Mouse (Mus musculus) ES-E14 (cell line): ENCODE data around the gene Zc2hc1b. TPM values are rescaled to one million over a fixed set of nuclear protein-coding genes. Genes with fewer than 3 reads are reported as not detected.
A peak's percentile ranks its signal among the peaks of the same experiment; 100 is the strongest.
"Not testable (repeated sequence)": the region's sequence is repeated elsewhere in the genome, so short reads cannot be mapped to it uniquely, and the experiment has no call there.

ENCODE experiments used
- DNase-seq: peaks from one replicate; pipeline ENCODE4 v3.0.0-alpha.2; 2013; ENCODE audit warnings: low read depth, low spot score
- H3K27ac ChIP-seq: 2 replicates; pipeline ENCODE4 v1.5.1; 2012; ENCODE audit warnings: low read depth, mild to moderate bottlenecking, low read length, moderate library complexity, mixed read lengths; ENCODE audit not compliant: poor library complexity, insufficient read depth, severe bottlenecking
- H3K36me3 ChIP-seq: 2 replicates; pipeline ENCODE4 v1.6.1; 2012; ENCODE audit warnings: mild to moderate bottlenecking, low read length, moderate library complexity, mixed read lengths; ENCODE audit not compliant: control insufficient read depth, poor library complexity, insufficient read depth, severe bottlenecking
- H3K4me1 ChIP-seq, 2 experiments: fragments of 150-350 bp in 1 of 2; sonication (generic) in 1 of 2; 2 replicates each; pipeline ENCODE4 v1.6.1; 2012; ENCODE audit warnings: low read length in 2 of 2, mild to moderate bottlenecking in 1 of 2, mixed read lengths in 1 of 2; ENCODE audit not compliant: control insufficient read depth in 2 of 2, insufficient read depth in 2 of 2, poor library complexity in 1 of 2
- H3K4me3 ChIP-seq, 2 experiments: fragments of 150-350 bp in 1 of 2; sonication (generic) in 1 of 2; 2 replicates each; pipeline ENCODE4 v1.5.1; 2012; ENCODE audit warnings: low read length in 2 of 2, low read depth in 1 of 2, mild to moderate bottlenecking in 1 of 2, mixed read lengths in 1 of 2; ENCODE audit not compliant: insufficient read depth in 1 of 2, poor library complexity in 1 of 2, severe bottlenecking in 1 of 2
- H3K9ac ChIP-seq: 2 replicates; pipeline ENCODE4 v1.6.1; 2012; ENCODE audit warnings: low read depth, mild to moderate bottlenecking, low read length, mixed read lengths; ENCODE audit not compliant: poor library complexity, insufficient read depth, severe bottlenecking
- H3K9me3 ChIP-seq: fragments of 150-350 bp; sonication (generic); 2 replicates; pipeline ENCODE4 v1.6.1; 2012; ENCODE audit warnings: low read depth, mild to moderate bottlenecking, low read length; ENCODE audit not compliant: control insufficient read depth, insufficient read depth
- CHD2 ChIP-seq: IDR thresholded peaks from 2 replicates; pipeline ENCODE4 v1.6.1; 2014; ENCODE audit warnings: mild to moderate bottlenecking, low read depth, low read length, inconsistent platforms
- HCFC1 ChIP-seq: IDR thresholded peaks from 2 replicates; pipeline ENCODE4 v1.6.1; 2012; ENCODE audit warnings: low read length, inconsistent platforms, borderline replicate concordance; ENCODE audit not compliant: insufficient read depth
- MAFK ChIP-seq: IDR thresholded peaks from 2 replicates; pipeline ENCODE4 v1.6.1; 2014; ENCODE audit warnings: mild to moderate bottlenecking, low read depth, low read length, inconsistent platforms; ENCODE audit not compliant: insufficient read depth
- ZC3H11A ChIP-seq: IDR thresholded peaks from 2 replicates; pipeline ENCODE4 v1.6.1; 2012; ENCODE audit warnings: low read depth, mild to moderate bottlenecking, inconsistent platforms, low read length, borderline replicate concordance
- ZNF384 ChIP-seq: IDR thresholded peaks from 2 replicates; pipeline ENCODE4 v1.6.1; 2012; ENCODE audit warnings: low read depth, low read length, inconsistent platforms
- in situ Hi-C, 2 experiments: fragments of 600-800 bp; cut with MboI; formaldehyde crosslinking; loops; one replicate each; pipeline ENCODE4 v1.15.1; 2025; ENCODE audit warnings: low sequenced_read_pairs in 2 of 2, inconsistent platforms in 1 of 2; ENCODE audit not compliant: unreplicated experiment in 2 of 2
- total RNA-seq: library from RNA; depleted of rRNA; stranded (reverse); fragments of 300-350 nt; gene quantifications from 2 replicates; pipeline ENCODE4 v1.2.3, GENCODE M21; 2012

Zc2hc1b gene
- total RNA-seq, 1 experiment: not detected

GRCm38 (mm10) chr10:13201741-13202293 lies 24.0 kb upstream of the Zc2hc1b start:
- Histone ChIP-seq H3K36me3 (no peaks in the 10 kb centered on the region), H3K9me3 (no peaks in the 10 kb centered on the region), H3K4me1 (no peaks in the 10 kb centered on the region), H3K9ac (no peak overlapping the region), H3K27ac (no peak overlapping the region), H3K4me3 (no peak overlapping the region)
- in situ Hi-C loops: no loop called here
- TF ChIP-seq MAFK (no peak), ZC3H11A (no peak), HCFC1 (no peak), CHD2 (no peak), ZNF384 (no peak)
- DNase-seq: no peak

- no peaks in the 10 kb centered on the region for H3K9me3 ChIP-seq
- H3K36me3 ChIP-seq: no peaks in the 10 kb centered on the region
- H3K4me3 ChIP-seq: no peak overlapping the region
- no peak overlapping the region for H3K9ac ChIP-seq
- H3K27ac ChIP-seq: no peak overlapping the region
- in situ Hi-C loops: no loop called here
- TF ChIP-seq MAFK (no peak), HCFC1 (no peak), ZC3H11A (no peak), ZNF384 (no peak)
- no peaks in the 10 kb centered on the region for H3K4me1 ChIP-seq
- DNase-seq: no peak
These were observed 23.0 kb upstream of the Zc2hc1b start for GRCm38 (mm10) chr10:13200862-13201261.

- Histone ChIP-seq H3K4me1 (no peaks in the 10 kb centered on the region), H3K36me3 (no peaks in the 10 kb centered on the region), H3K4me3 (no peak overlapping the region), H3K9ac (no peak overlapping the region), H3K27ac (no peak overlapping the region), H3K9me3 (no peaks in the 10 kb centered on the region)
- TF ChIP-seq ZC3H11A (no peak), MAFK (no peak), CHD2 (no peak), HCFC1 (no peak), ZNF384 (no peak)
- no peak for DNase-seq
- in situ Hi-C loops: no loop called here
These were observed 21.4 kb upstream of the Zc2hc1b start for GRCm38 (mm10) chr10:13199234-13199633.

GRCm38 (mm10) chr10:13196872-13197507 lies 19.2 kb upstream of the Zc2hc1b start:
- Histone ChIP-seq H3K36me3 (no peaks in the 10 kb centered on the region), H3K9ac (no peak overlapping the region), H3K27ac (no peak overlapping the region), H3K9me3 (no peaks in the 10 kb centered on the region), H3K4me1 (no peaks in the 10 kb centered on the region), H3K4me3 (no peak overlapping the region)
- in situ Hi-C loops: no loop called here
- TF ChIP-seq ZC3H11A (no peak), CHD2 (no peak), ZNF384 (no peak)
- DNase-seq: no peak

- H3K9me3 ChIP-seq, in situ Hi-C loops, H3K27ac ChIP-seq, H3K4me1 ChIP-seq, H3K36me3 ChIP-seq, DNase-seq, H3K9ac ChIP-seq: not testable (repeated sequence)
- H3K4me3 ChIP-seq: peak overlapping the region in 1 of 2 experiments; percentile 98; a peak in 2 of 4 replicates
These were observed 15.7 kb upstream of the Zc2hc1b start for GRCm38 (mm10) chr10:13193496-13193895.
